Mouse (Mus musculus) bone marrow macrophage, adult 2 months (primary cell): ENCODE results near the gene Gpd1l.

Experiments
- CTCF ChIP-seq: IDR thresholded peaks from 2 replicates; pipeline ENCODE4 v1.5.1; 2012; ENCODE audit warnings: low read depth, mild to moderate bottlenecking, low read length, moderate library complexity
- POLR2A ChIP-seq: IDR thresholded peaks from 2 replicates; pipeline ENCODE4 v1.6.1; 2012; ENCODE audit warnings: mild to moderate bottlenecking, low read depth, low read length, borderline replicate concordance

- TF ChIP-seq CTCF (no peak; the same call in 1 of the 2 replicates), POLR2A (no peak)
Measured at GRCm38 (mm10) chr9:114978281-114979111, 44.7 kb upstream of the Gpd1l start, which contains the start of gene Osbpl10.
